Mouse (Mus musculus) midbrain, embryonic 16.5 days (tissue): ENCODE data around the gene Abhd8. TPM values are rescaled to one million over a fixed set of nuclear protein-coding genes. Genes with fewer than 3 reads are reported as not detected.

ENCODE experiments used
- ATAC-seq: fragments of 200-750 bp; cut with Nextera tagmentation; 2 replicates; pipeline ENCODE4 v1.8.0; 2017; ENCODE audit warnings: moderate TSS enrichment
- H3K27ac ChIP-seq: fragments of 300-500 bp; sonication (generic); 2 replicates; pipeline ENCODE4 v1.5.1; 2014; ENCODE audit warnings: mild to moderate bottlenecking, low read length, mixed read lengths
- H3K27me3 ChIP-seq: fragments of 300-500 bp; sonication (generic); 2 replicates; pipeline ENCODE4 v1.6.1; 2014; ENCODE audit warnings: low read depth, low read length, mixed read lengths; ENCODE audit not compliant: control insufficient read depth, insufficient read depth
- H3K36me3 ChIP-seq: fragments of 300-500 bp; sonication (generic); 2 replicates; pipeline ENCODE4 v1.6.1; 2014; ENCODE audit warnings: mild to moderate bottlenecking, low read length, moderate library complexity, mixed read lengths; ENCODE audit not compliant: control insufficient read depth, insufficient read depth
- H3K4me1 ChIP-seq: fragments of 300-500 bp; sonication (generic); 2 replicates; pipeline ENCODE4 v1.6.1; 2014; ENCODE audit warnings: mild to moderate bottlenecking, low read length, mixed read lengths; ENCODE audit not compliant: control insufficient read depth, insufficient read depth
- H3K4me2 ChIP-seq: fragments of 300-500 bp; sonication (generic); 2 replicates; pipeline ENCODE4 v1.6.1; 2014; ENCODE audit warnings: mild to moderate bottlenecking, low read length, mixed read lengths
- H3K4me3 ChIP-seq: fragments of 300-500 bp; sonication (generic); 2 replicates; pipeline ENCODE4 v1.5.1; 2014; ENCODE audit warnings: low read depth, mild to moderate bottlenecking, low read length, moderate library complexity, mixed read lengths
- H3K9ac ChIP-seq: fragments of 300-500 bp; sonication (generic); 2 replicates; pipeline ENCODE4 v1.6.1; 2014; ENCODE audit warnings: low read depth, low read length, mixed read lengths
- H3K9me3 ChIP-seq: fragments of 300-500 bp; sonication (generic); replicated peaks from 2 replicates; pipeline ENCODE4 v1.6.1; 2014; ENCODE audit warnings: mild to moderate bottlenecking, low read length, mixed read lengths; ENCODE audit not compliant: control insufficient read depth, poor library complexity, severe bottlenecking
- WGBS: fragments of 180-500 bp; shearing (Covaris S2); extraction: QIAGEN DNeasy Blood & Tissue Kit; methylation state at CpG from one replicate; pipeline ENCODE4 v1.1.7; 2014; 5-methylcytosine and 5-hydroxymethylcytosine counted together
- polyA plus RNA-seq: library from polyadenylated mRNA; unstranded; fragments of >200 nt; fragmentation: Nextera tagmentation; extraction: Ambion mirVana; gene quantifications from 2 replicates; pipeline ENCODE4 v1.2.1, GENCODE M21; 2015

The Abhd8 gene
- polyA plus RNA-seq, 1 experiment from 2014 or later = 176 TPM

GRCm38 (mm10) chr8:71460716-71461115 is 2.7 kb downstream of the Abhd8 start:
- H3K4me1 ChIP-seq = peaks cover 34% of the 10 kb centered on the region
- H3K9me3 ChIP-seq = no peaks in the 10 kb centered on the region
- WGBS = 92% methylated on average over 6 of the region's 6 CpGs
- ATAC-seq = no peak
- no peaks in the 10 kb centered on the region for H3K27me3 ChIP-seq
- H3K27ac ChIP-seq = no peak overlapping the region
- no peak overlapping the region for H3K9ac ChIP-seq
- no peak overlapping the region for H3K4me3 ChIP-seq
- peaks cover 20% of the 10 kb centered on the region for H3K36me3 ChIP-seq
- H3K4me2 ChIP-seq = no peak overlapping the region

- H3K4me3 ChIP-seq = no peak overlapping the region
- H3K9ac ChIP-seq = no peak overlapping the region
- ATAC-seq = no peak
- H3K4me2 ChIP-seq = no peak overlapping the region
- WGBS = 87% methylated on average over 20 of the region's 20 CpGs
- H3K27me3 ChIP-seq = no peaks in the 10 kb centered on the region
- H3K4me1 ChIP-seq = peaks cover 21% of the 10 kb centered on the region
- no peak overlapping the region for H3K27ac ChIP-seq
- no peaks in the 10 kb centered on the region; the same call in 1 of the 2 replicates for H3K9me3 ChIP-seq
- peaks cover 20% of the 10 kb centered on the region for H3K36me3 ChIP-seq
Measured at GRCm38 (mm10) chr8:71457659-71458270, 5.7 kb downstream of the Abhd8 start.

GRCm38 (mm10) chr8:71456906-71457305 is 6.5 kb downstream of the Abhd8 start:
- Histone ChIP-seq H3K27ac (no peak overlapping the region), H3K9me3 (no peaks in the 10 kb centered on the region; the same call in 1 of the 2 replicates)

GRCm38 (mm10) chr8:71454668-71455067 is 8.8 kb downstream of the Abhd8 start:
- no peak overlapping the region for H3K9ac ChIP-seq
- H3K4me2 ChIP-seq = no peak overlapping the region
- no peaks in the 10 kb centered on the region for H3K4me1 ChIP-seq
- 81% methylated on average over 8 of the region's 8 CpGs for WGBS
- H3K27ac ChIP-seq = no peak overlapping the region
- no peak for ATAC-seq
- H3K9me3 ChIP-seq = no peaks in the 10 kb centered on the region; the same call in 1 of the 2 replicates
- no peak overlapping the region for H3K4me3 ChIP-seq
- H3K27me3 ChIP-seq = no peaks in the 10 kb centered on the region
- H3K36me3 ChIP-seq = peaks cover 13% of the 10 kb centered on the region

More at GRCm38 (mm10) chr8:71456906-71457305, 6.5 kb downstream of the Abhd8 start:
- ATAC-seq = no peak
- no peaks in the 10 kb centered on the region for H3K27me3 ChIP-seq
- no peak overlapping the region for H3K4me2 ChIP-seq
- no peak overlapping the region for H3K4me3 ChIP-seq
- peaks cover 20% of the 10 kb centered on the region for H3K36me3 ChIP-seq
- 44% methylated on average over 20 of the region's 22 CpGs for WGBS
- H3K4me1 ChIP-seq = peaks cover 13% of the 10 kb centered on the region; the same call in 1 of the 2 replicates
- H3K9ac ChIP-seq = no peak overlapping the region

- H3K27ac ChIP-seq = no peak overlapping the region
- H3K9me3 ChIP-seq = no peaks in the 10 kb centered on the region; the same call in 1 of the 2 replicates
- ATAC-seq = no peak
- H3K27me3 ChIP-seq = no peaks in the 10 kb centered on the region
- H3K9ac ChIP-seq = no peak overlapping the region
- H3K4me3 ChIP-seq = no peak overlapping the region
- no peaks in the 10 kb centered on the region for H3K4me1 ChIP-seq
- H3K36me3 ChIP-seq = peaks cover 6% of the 10 kb centered on the region; the same call in 1 of the 2 replicates
- no peak overlapping the region for H3K4me2 ChIP-seq
- 84% methylated on average over 2 of the region's 2 CpGs for WGBS
Measured at GRCm38 (mm10) chr8:71452669-71453068, 10.8 kb downstream of the Abhd8 start.

GRCm38 (mm10) chr8:71451777-71452176 is 11.7 kb downstream of the Abhd8 start:
- Histone ChIP-seq H3K4me1 (no peaks in the 10 kb centered on the region), H3K9ac (no peak overlapping the region), H3K27me3 (no peaks in the 10 kb centered on the region), H3K9me3 (no peaks in the 10 kb centered on the region; the same call in 1 of the 2 replicates), H3K4me3 (no peak overlapping the region), H3K4me2 (no peak overlapping the region), H3K27ac (no peak overlapping the region), H3K36me3 (peaks cover 3% of the 10 kb centered on the region; the same call in 1 of the 2 replicates)
- 51% methylated on average over 11 of the region's 11 CpGs for WGBS
- ATAC-seq = no peak

GRCm38 (mm10) chr8:71451337-71451736 is 12.1 kb downstream of the Abhd8 start:
- H3K4me3 ChIP-seq = no peak overlapping the region
- no peaks in the 10 kb centered on the region; the same call in 1 of the 2 replicates for H3K9me3 ChIP-seq
- no peaks in the 10 kb centered on the region for H3K27me3 ChIP-seq
- H3K4me2 ChIP-seq = no peak overlapping the region
- 64% methylated on average over 4 of the region's 4 CpGs for WGBS
- H3K4me1 ChIP-seq = no peaks in the 10 kb centered on the region
- H3K27ac ChIP-seq = no peak overlapping the region
- no peak for ATAC-seq
- H3K36me3 ChIP-seq = no peaks in the 10 kb centered on the region
- no peak overlapping the region for H3K9ac ChIP-seq

GRCm38 (mm10) chr8:71445096-71445495 is 18.4 kb downstream of the Abhd8 start:
- Histone ChIP-seq H3K9me3 (no peaks in the 10 kb centered on the region), H3K27ac (no peak overlapping the region), H3K36me3 (no peaks in the 10 kb centered on the region), H3K4me1 (no peaks in the 10 kb centered on the region), H3K4me2 (no peak overlapping the region), H3K27me3 (no peaks in the 10 kb centered on the region; the same call in 1 of the 2 replicates), H3K4me3 (no peak overlapping the region), H3K9ac (no peak overlapping the region)
- ATAC-seq = no peak
- 89% methylated on average over 7 of the region's 7 CpGs for WGBS

GRCm38 (mm10) chr8:71441404-71441803 is 22.1 kb downstream of the Abhd8 start:
- no peaks in the 10 kb centered on the region for H3K4me1 ChIP-seq
- H3K4me2 ChIP-seq = no peak overlapping the region
- H3K4me3 ChIP-seq = no peak overlapping the region
- ATAC-seq = no peak
- H3K27ac ChIP-seq = no peak overlapping the region
- H3K27me3 ChIP-seq = no peaks in the 10 kb centered on the region; the same call in 1 of the 2 replicates
- WGBS = under 1% methylated on average over 7 of the region's 7 CpGs
- H3K36me3 ChIP-seq = no peaks in the 10 kb centered on the region
- H3K9me3 ChIP-seq = no peaks in the 10 kb centered on the region
- H3K9ac ChIP-seq = no peak overlapping the region
